Mouse (Mus musculus) stomach, embryonic 15.5 days (tissue): ENCODE measurements around the gene Nectin2. TPM values are rescaled to one million over a fixed set of nuclear protein-coding genes. Genes with fewer than 3 reads are reported as not detected.
"Not testable (repeated sequence)": the region's sequence is repeated elsewhere in the genome, so short reads cannot be mapped to it uniquely, and the experiment has no call there.

Experiments
- ATAC-seq: fragments of 200-750 bp; cut with Nextera tagmentation; 2 replicates; pipeline ENCODE4 v1.8.0; 2017; ENCODE audit warnings: low read depth, moderate number of reproducible peaks, moderate TSS enrichment; ENCODE audit not compliant: insufficient read depth, low FRiP score
- H3K27ac ChIP-seq: fragments of 300-500 bp; sonication (generic); 2 replicates; pipeline ENCODE4 v1.5.1; 2015; ENCODE audit warnings: mild to moderate bottlenecking, inconsistent platforms
- H3K27me3 ChIP-seq: fragments of 300-500 bp; sonication (generic); replicated peaks from 2 replicates; pipeline ENCODE4 v1.6.1; 2015; ENCODE audit warnings: inconsistent platforms
- H3K36me3 ChIP-seq: fragments of 300-500 bp; sonication (generic); 2 replicates; pipeline ENCODE4 v1.6.1; 2015; ENCODE audit warnings: inconsistent platforms
- H3K4me1 ChIP-seq: fragments of 300-500 bp; sonication (generic); 2 replicates; pipeline ENCODE4 v1.6.1; 2015; ENCODE audit warnings: inconsistent platforms
- H3K4me2 ChIP-seq: fragments of 300-500 bp; sonication (generic); 2 replicates; pipeline ENCODE4 v1.6.1; 2015; ENCODE audit warnings: mild to moderate bottlenecking, inconsistent platforms
- H3K4me3 ChIP-seq: fragments of 300-500 bp; sonication (generic); replicated peaks from 2 replicates; pipeline ENCODE4 v1.5.1; 2015; ENCODE audit warnings: inconsistent platforms
- H3K9ac ChIP-seq: fragments of 300-500 bp; sonication (generic); 2 replicates; pipeline ENCODE4 v1.6.1; 2015; ENCODE audit warnings: inconsistent platforms
- H3K9me3 ChIP-seq: fragments of 300-500 bp; sonication (generic); 2 replicates; pipeline ENCODE4 v1.6.1; 2016; ENCODE audit warnings: inconsistent platforms
- WGBS: fragments of 180-500 bp; shearing (Covaris S2); methylation state at CpG from one replicate; pipeline ENCODE4 v1.1.7; 2015; 5-methylcytosine and 5-hydroxymethylcytosine counted together
- polyA plus RNA-seq: library from polyadenylated mRNA; unstranded; fragments of >200 nt; fragmentation: Nextera tagmentation; extraction: Ambion mirVana; gene quantifications from 2 replicates; pipeline ENCODE4 v1.2.1, GENCODE M21; 2015

Gene Nectin2
- polyA plus RNA-seq = 129 and 136 TPM in 2 replicates

DNA sequence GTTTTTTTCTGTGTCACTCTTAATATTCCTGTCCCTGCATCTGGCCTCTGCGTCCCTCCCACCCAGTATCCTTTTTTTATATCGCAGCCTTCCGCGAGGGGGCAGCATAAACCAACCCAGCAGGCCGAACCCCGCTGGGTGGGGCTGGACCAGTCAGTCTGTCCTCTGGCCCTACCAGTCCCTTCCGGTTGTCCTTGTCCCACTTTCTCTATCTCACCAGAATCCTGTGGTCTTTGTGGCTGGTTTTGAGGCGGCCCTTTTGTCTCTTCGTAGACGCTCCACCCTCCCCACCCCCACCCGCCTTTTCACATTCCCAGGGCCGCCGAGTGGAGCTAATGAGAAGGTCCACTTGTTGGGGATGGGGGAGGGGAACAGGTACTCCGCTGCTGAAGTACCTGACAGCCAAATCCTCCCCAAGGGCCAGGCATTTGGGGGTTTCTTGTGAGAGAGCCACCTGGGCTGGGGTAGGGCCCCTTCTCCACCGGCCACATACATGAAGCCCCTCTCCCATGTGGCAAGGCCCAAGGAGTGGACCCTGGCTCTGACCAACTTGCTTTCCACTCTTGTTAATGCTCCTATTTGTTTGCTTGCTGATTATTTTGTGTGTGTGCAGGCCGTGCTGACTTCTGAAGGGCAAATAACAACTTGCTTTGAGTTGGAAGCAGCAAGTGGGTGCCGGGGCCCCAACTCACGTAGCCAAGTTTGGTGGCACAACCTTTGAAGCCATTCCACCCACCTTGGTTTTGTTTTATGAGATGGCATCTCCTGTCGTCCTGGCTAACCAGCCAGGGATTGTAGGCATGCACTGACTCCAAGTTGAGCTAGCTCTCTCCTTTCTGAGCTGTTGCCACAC is at the start of gene Nectin2:
TSS of gene Nectin2 (minus strand) at position 267 of the 853 bp plus-strand sequence.
- WGBS = 13% methylated on average over 19 of the region's 19 CpGs

DNA sequence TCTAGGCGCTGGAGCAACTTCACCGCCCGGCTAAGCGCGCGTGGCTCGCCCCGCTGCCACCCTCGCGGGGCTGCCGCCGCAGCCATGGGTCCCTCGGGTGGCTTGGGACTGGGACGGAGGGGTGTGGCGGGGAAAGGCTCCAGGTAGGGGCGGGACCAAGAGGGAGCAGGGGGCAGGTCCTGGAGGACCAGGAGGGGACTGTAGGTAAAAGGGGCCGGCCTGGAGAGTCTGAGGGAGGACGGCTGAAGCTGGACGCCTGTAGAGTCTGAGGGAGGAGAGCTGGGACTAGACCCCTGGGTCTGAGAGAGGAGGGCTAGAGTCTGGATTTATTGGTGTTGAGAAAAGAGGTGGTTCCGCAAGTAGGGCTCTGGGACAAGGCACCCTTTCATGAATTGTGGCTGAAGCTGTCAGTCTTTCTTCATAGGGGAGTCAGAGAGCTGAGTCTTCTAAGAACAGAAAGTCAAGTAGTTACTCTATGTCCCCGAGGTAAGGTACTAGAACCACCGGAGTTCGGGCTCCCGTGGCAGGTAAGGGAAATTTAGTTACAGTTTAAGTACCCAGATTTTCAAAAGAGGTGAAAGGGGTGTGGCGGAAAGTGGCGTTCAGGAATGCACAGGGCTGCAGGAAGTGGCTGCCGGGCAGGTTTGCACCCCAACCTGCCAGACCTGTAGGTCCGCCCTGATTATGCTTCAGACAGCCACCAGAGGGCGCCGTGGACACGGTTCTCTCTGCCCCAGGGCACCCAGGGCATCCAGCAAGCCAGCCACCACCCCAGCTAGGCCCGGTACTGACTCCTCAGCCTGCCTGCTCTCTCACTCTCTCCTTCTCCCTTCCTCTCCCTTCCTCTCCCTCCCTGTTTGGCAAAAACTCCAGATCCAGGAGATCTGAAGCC is 46.7 kb upstream of the Nectin2 start, which contains the start of gene Cblc:
TSS of gene Cblc (minus strand) at position 113 of the 892 bp plus-strand sequence.
- no peaks in the 10 kb centered on the region for H3K9me3 ChIP-seq
- peak within 1 kb of the TSS; percentile 60 for H3K9ac ChIP-seq
- H3K4me1 ChIP-seq = 0 out of 2 replicates have a peak, but pooled peaks cover 6% of the 10 kb centered on the region
- H3K4me3 ChIP-seq = peak within 1 kb of the TSS; percentile 48
- H3K36me3 ChIP-seq = no peaks in the 10 kb centered on the region
- H3K27ac ChIP-seq = peak within 1 kb of the TSS; percentile 82
- peaks cover 10% of the 10 kb centered on the region for H3K27me3 ChIP-seq
- 4% methylated on average over 32 of the region's 32 CpGs for WGBS
- ATAC-seq = peak; percentile 90
- H3K4me2 ChIP-seq = peak within 1 kb of the TSS; percentile 57

More for the DNA sequence above, at the start of gene Nectin2:
- Histone ChIP-seq H3K27ac (peak within 1 kb of the TSS; percentile 94), H3K9me3 (no peaks in the 10 kb centered on the region), H3K4me2 (peak within 1 kb of the TSS; percentile 62), H3K36me3 (no peaks in the 10 kb centered on the region), H3K27me3 (no peaks in the 10 kb centered on the region), H3K4me3 (peak within 1 kb of the TSS; percentile 81), H3K4me1 (peaks cover 52% of the 10 kb centered on the region), H3K9ac (no peak within 1 kb of the TSS; the same call in 1 of the 2 replicates)
- peak; percentile 49 for ATAC-seq

DNA sequence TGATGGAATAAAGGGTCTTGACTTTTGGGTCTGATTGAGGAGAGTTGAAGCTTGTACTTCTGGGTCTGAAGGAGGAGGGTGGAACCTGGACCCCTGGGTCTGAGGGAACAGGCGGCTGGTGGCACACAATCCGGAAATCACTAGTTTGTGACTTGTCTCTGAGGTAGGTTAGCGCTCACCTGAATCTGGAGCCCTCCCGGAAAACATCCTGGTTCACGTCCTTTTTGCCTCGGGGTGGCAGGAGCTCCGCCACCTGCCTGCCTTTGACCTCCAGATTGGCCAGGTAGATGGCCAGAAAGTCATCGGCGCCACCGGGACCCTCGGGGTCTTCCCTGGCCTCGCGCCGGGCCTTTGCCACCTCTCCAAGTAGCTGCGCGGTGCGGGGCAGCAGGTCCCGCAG is 46.0 kb upstream of the Nectin2 start:
- ATAC-seq = no peak
- Histone ChIP-seq H3K4me3 (peak overlapping the region; percentile 48), H3K36me3 (no peaks in the 10 kb centered on the region), H3K4me1 (0 out of 2 replicates have a peak, but pooled peaks cover 6% of the 10 kb centered on the region), H3K27ac (peak overlapping the region; percentile 82), H3K27me3 (peaks cover 10% of the 10 kb centered on the region), H3K9ac (peak overlapping the region; percentile 60), H3K4me2 (peak overlapping the region; percentile 57), H3K9me3 (no peaks in the 10 kb centered on the region)
- 11% methylated on average over 18 of the region's 18 CpGs for WGBS

DNA sequence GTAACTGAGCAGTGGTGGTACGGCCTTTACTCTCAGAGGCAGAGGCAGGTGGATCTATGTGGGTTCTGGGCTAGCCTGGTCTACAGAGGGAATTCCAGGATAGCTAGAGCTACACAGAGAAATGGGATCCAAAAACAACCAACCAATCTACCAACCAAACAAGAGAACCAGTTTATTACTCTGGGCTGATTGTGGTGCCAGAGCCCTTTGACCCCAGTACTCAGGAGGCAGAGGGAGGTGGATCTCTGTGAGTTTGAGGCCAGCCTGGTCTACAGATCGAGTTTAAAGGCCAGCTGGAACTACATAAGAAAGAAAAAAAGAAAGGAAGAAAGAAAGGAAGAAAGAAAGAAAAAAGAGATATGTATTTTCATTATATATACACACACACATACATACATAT is 45.0 kb upstream of the Nectin2 start:
- no peaks in the 10 kb centered on the region for H3K36me3 ChIP-seq
- H3K4me3 ChIP-seq = no peak overlapping the region
- H3K27me3 ChIP-seq = peaks cover 10% of the 10 kb centered on the region
- H3K9ac ChIP-seq = no peak overlapping the region
- H3K4me2 ChIP-seq = no peak overlapping the region
- no peaks in the 10 kb centered on the region for H3K9me3 ChIP-seq
- H3K27ac ChIP-seq = no peak overlapping the region
- ATAC-seq = no peak
- WGBS = 60% methylated on average over 2 of the region's 2 CpGs
- 0 out of 2 replicates have a peak, but pooled peaks cover 6% of the 10 kb centered on the region for H3K4me1 ChIP-seq

- no peak overlapping the region for H3K9ac ChIP-seq
- 82% methylated on average over 19 of the region's 19 CpGs for WGBS
- no peak overlapping the region for H3K4me3 ChIP-seq
- no peak overlapping the region for H3K4me2 ChIP-seq
- no peaks in the 10 kb centered on the region for H3K36me3 ChIP-seq
- H3K27me3 ChIP-seq = peaks cover 10% of the 10 kb centered on the region
- no peaks in the 10 kb centered on the region for H3K9me3 ChIP-seq
- peak overlapping the region; percentile 21; the same call in 1 of the 2 replicates for H3K27ac ChIP-seq
- ATAC-seq = no peak
- peaks cover 10% of the 10 kb centered on the region for H3K4me1 ChIP-seq
These were observed 42.7 kb upstream of the Nectin2 start for GRCm38 (mm10) chr7:19792701-19793630.

- H3K27me3 ChIP-seq, H3K36me3 ChIP-seq, H3K27ac ChIP-seq, H3K4me2 ChIP-seq, ATAC-seq, H3K9me3 ChIP-seq, H3K4me1 ChIP-seq, H3K4me3 ChIP-seq, H3K9ac ChIP-seq: not testable (repeated sequence)
- 89% methylated on average over 2 of the region's 2 CpGs for WGBS
These were observed 41.2 kb upstream of the Nectin2 start for GRCm38 (mm10) chr7:19791504-19791903.

DNA sequence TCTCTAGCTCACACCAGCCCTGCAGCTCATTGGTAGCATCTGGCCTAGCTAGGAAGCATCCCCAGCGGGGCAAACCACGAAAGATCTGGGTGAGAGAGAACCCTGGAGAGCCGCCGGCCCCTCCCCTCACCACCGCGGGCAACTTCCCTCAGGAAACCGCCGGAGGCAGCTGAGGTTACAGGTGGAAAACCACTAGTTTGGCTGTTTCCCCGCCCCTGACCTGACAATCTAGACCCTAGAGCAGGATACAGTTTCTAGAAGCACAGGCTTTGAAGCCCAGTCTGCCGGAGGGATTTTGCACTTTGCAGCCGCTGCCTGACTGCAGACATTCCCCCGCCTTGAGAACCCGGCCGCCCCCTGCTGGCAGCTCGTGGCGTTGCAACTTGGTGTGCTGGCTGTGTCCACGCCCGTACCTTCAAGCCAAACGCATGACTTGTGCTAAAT is 39.6 kb upstream of the Nectin2 start:
- H3K27ac ChIP-seq = no peak overlapping the region
- 2% methylated on average over 19 of the region's 19 CpGs for WGBS
- no peaks in the 10 kb centered on the region for H3K27me3 ChIP-seq
- no peaks in the 10 kb centered on the region for H3K9me3 ChIP-seq
- peak overlapping the region; percentile 36 for H3K4me3 ChIP-seq
- no peaks in the 10 kb centered on the region for H3K36me3 ChIP-seq
- peaks cover 6% of the 10 kb centered on the region for H3K4me1 ChIP-seq
- ATAC-seq = peak; percentile 41; the same call in 1 of the 2 replicates
- H3K4me2 ChIP-seq = peak overlapping the region; percentile 77
- H3K9ac ChIP-seq = peak overlapping the region; percentile 37

DNA sequence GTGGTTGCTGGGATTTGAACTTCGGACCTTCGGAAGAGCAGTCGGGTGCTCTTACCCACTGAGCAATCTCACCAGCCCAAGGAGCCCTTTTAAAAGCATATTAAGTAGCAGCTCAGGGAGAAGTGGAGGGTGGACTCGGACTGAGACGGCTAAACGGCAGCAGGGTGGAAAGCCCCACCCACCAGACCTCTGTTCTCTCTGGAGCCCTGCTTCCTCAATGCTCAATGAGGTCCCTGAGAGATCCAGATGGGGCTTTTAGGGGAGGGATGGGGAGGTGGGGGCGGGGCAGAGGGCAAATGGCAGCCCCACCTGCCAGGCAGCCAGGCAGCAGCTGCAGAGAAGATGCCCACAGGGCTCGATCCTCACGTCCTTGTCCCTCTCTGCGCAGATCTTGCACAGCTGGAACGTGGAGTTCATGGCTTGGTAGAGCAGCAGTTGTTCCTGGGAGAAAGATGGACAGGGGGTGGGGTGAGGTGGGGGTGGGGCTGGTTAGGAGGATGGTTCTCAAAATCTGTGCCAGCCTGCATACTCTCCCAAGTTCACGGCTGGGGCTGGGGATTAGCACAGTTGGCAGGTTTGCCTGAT is 35.7 kb upstream of the Nectin2 start:
- Histone ChIP-seq H3K27me3 (no peaks in the 10 kb centered on the region), H3K4me3 (no peak overlapping the region), H3K9me3 (no peaks in the 10 kb centered on the region), H3K4me1 (peaks cover 4% of the 10 kb centered on the region), H3K9ac (no peak overlapping the region), H3K36me3 (no peaks in the 10 kb centered on the region), H3K4me2 (no peak overlapping the region), H3K27ac (no peak overlapping the region)
- ATAC-seq = no peak
- WGBS = 34% methylated on average over 12 of the region's 12 CpGs

- 32% methylated on average over 11 of the region's 11 CpGs for WGBS
- Histone ChIP-seq H3K27ac (no peak overlapping the region), H3K9ac (no peak overlapping the region)
These were observed 34.7 kb upstream of the Nectin2 start for GRCm38 (mm10) chr7:19784764-19785535.

GRCm38 (mm10) chr7:19783630-19784029 is 33.3 kb upstream of the Nectin2 start:
- no peak overlapping the region for H3K9ac ChIP-seq
- no peak overlapping the region for H3K4me2 ChIP-seq
- H3K27ac ChIP-seq = no peak overlapping the region
- no peaks in the 10 kb centered on the region for H3K9me3 ChIP-seq
- ATAC-seq = 0 out of 2 replicates have a peak, but pooled peaks have one; percentile 24
- no peaks in the 10 kb centered on the region for H3K36me3 ChIP-seq
- H3K4me3 ChIP-seq = no peak overlapping the region
- no peaks in the 10 kb centered on the region for H3K27me3 ChIP-seq
- H3K4me1 ChIP-seq = no peaks in the 10 kb centered on the region
- WGBS = 60% methylated on average over 8 of the region's 8 CpGs

More at GRCm38 (mm10) chr7:19784764-19785535, 34.7 kb upstream of the Nectin2 start:
- Histone ChIP-seq H3K4me2 (no peak overlapping the region), H3K4me1 (peaks cover 4% of the 10 kb centered on the region), H3K9me3 (no peaks in the 10 kb centered on the region), H3K4me3 (no peak overlapping the region), H3K36me3 (no peaks in the 10 kb centered on the region), H3K27me3 (no peaks in the 10 kb centered on the region)
- ATAC-seq = no peak
